Mouse (Mus musculus) stomach, postnatal 0 days (tissue): Measurements from ENCODE around the gene Cd44.

Source experiments
- CTCF ChIP-seq: IDR thresholded peaks from 2 replicates; pipeline ENCODE4 v1.5.1; 2016; ENCODE audit warnings: antibody characterized with exemption, low read depth, mild to moderate bottlenecking, moderate library complexity
- EP300 ChIP-seq: optimal IDR thresholded peaks from 2 replicates; pipeline ENCODE3; 2016; ENCODE audit warnings: antibody characterized with exemption

- no peak for TF ChIP-seq CTCF
- no peak for TF ChIP-seq EP300
Observed at GRCm38 (mm10) chr2:102785696-102786095, 115.8 kb downstream of the Cd44 start.
